In genomic region chr14:20873307-20873706, GRCm38 (mm10) we compare ENCODE assay signal across 9 mouse cellular contexts. TPM values are rescaled to one million over a fixed set of nuclear protein-coding genes. Genes with fewer than 3 reads are reported as not detected.
DNase-seq lines count a peak whose midpoint lies in the region; ATAC-seq and TF ChIP-seq lines count a peak whose summit lies in the region.
"Had no signal": no experiment of that assay in that cellular context is flagged by ENCODE, and none has a peak within 500 bp of the region (broad histone marks: within the 10 kb centered on the region; RNA-seq: fewer than 3 reads in every experiment).

No protein-coding gene starts in this region.

- H3ac ChIP-seq in C2C12 (ENCODE audit: control insufficient read depth, insufficient read length, low read depth) = no peak overlapping the region

- peaks cover 7% of the 10 kb centered on the region for H3K4me1 ChIP-seq in heart, adult 2 months (ENCODE audit: control insufficient read depth, insufficient read depth, low read length)
- 0 out of 2 replicates have a peak, but pooled peaks cover 5% of the 10 kb centered on the region for H3K4me1 ChIP-seq in liver, embryonic 11.5 days (replicated peaks; ENCODE audit: control insufficient read depth, insufficient read depth, low read length)
- H3K4me1 ChIP-seq: limb, embryonic 15.5 days had no signal

- WGBS in heart, adult 2 months = 2% methylated on average over 8 of the region's 8 CpGs
- WGBS in liver, embryonic 11.5 days = 3% methylated on average over 8 of the region's 8 CpGs

- H3K9me3 ChIP-seq in liver, embryonic 11.5 days (ENCODE audit: control insufficient read depth, low read length) = no peaks in the 10 kb centered on the region
- H3K9me3 ChIP-seq: limb, embryonic 15.5 days had no signal

- peak; percentile 91 for DNase-seq in adrenal gland, postnatal 10 days
- DNase-seq in embryo, embryonic 9.5 days (ENCODE audit: extremely low spot score) = peak; percentile 81
- DNase-seq in heart, adult 2 months = peak; percentile 83 to 89
- peak; percentile 93 for DNase-seq in kidney, postnatal 10 days
- DNase-seq in liver, embryonic 11.5 days (ENCODE audit: low spot score) = peak; percentile 78
- DNase-seq in testis, postnatal 10 days (ENCODE audit: low spot score) = peak; percentile 92

- no peaks in the 10 kb centered on the region for H3K79me3 ChIP-seq in C2C12 (ENCODE audit: low read depth)

- peak; percentile 67 for ATAC-seq in liver, embryonic 11.5 days (replicated peaks; ENCODE audit: low FRiP score)
- ATAC-seq in neutrophil, adult 5-6 weeks (ENCODE audit: extremely low read depth, insufficient number of reproducible peaks, low FRiP score, poor library complexity, severe bottlenecking) = peak; percentile 96

- H3K79me2 ChIP-seq in C2C12 (ENCODE audit: control insufficient read depth, insufficient read depth) = no peaks in the 10 kb centered on the region
- no peaks in the 10 kb centered on the region for H3K79me2 ChIP-seq in heart, adult 2 months (replicated peaks; ENCODE audit: control insufficient read depth, insufficient read depth, low read length)

- H3K27ac ChIP-seq in heart, adult 2 months = peak overlapping the region; percentile 12; the same call in 1 of the 2 replicates
- no peak overlapping the region for H3K27ac ChIP-seq in liver, embryonic 11.5 days (ENCODE audit: low read depth, low read length)
- H3K27ac ChIP-seq: limb, embryonic 15.5 days had no signal

- no peak overlapping the region for H3K4me3 ChIP-seq in C2C12 (ENCODE audit: insufficient read depth, poor library complexity, severe bottlenecking)
- no peak overlapping the region for H3K4me3 ChIP-seq in heart, adult 2 months
- no peak overlapping the region for H3K4me3 ChIP-seq in liver, embryonic 11.5 days (ENCODE audit: low read depth, low read length)
- H3K4me3 ChIP-seq: limb, embryonic 15.5 days had no signal

- no peak overlapping the region for H3K9ac ChIP-seq in heart, adult 2 months (ENCODE audit: low read depth, low read length)
- H3K9ac ChIP-seq in liver, embryonic 11.5 days (ENCODE audit: low read depth, low read length) = peak overlapping the region; percentile 13; the same call in 1 of the 2 replicates
- H3K9ac ChIP-seq: limb, embryonic 15.5 days had no signal

- no peak for TF ChIP-seq POLR2A in heart, adult 2 months (IDR thresholded peaks at IDR 0.05; ENCODE audit: insufficient read depth, low read depth, low read length)

- no peaks in the 10 kb centered on the region for H3K27me3 ChIP-seq in C2C12 (ENCODE audit: control insufficient read depth, insufficient read depth, insufficient read length)
- H3K27me3 ChIP-seq in heart, adult 2 months (ENCODE audit: control insufficient read depth, insufficient read depth, low read length) = no peaks in the 10 kb centered on the region
- H3K27me3 ChIP-seq in liver, embryonic 11.5 days (replicated peaks; ENCODE audit: control insufficient read depth, insufficient read depth, low read length) = no peaks in the 10 kb centered on the region
- H3K27me3 ChIP-seq: limb, embryonic 15.5 days had no signal

- intact Hi-C loops in heart, adult 2 months (cut with DNase I) = loop anchor here (1.0 to 10.0 kb wide), 4 partner anchors 37 to 139 kb away; partner anchors contain the start of genes Ndst2 and Plau

- peak; percentile 78 for TF ChIP-seq CTCF in C2C12 (IDR thresholded peaks at IDR 0.05; ENCODE audit: control insufficient read depth, insufficient read depth, insufficient read length)
- TF ChIP-seq CTCF in heart, adult 2 months (IDR thresholded peaks at IDR 0.05) = peak; percentile 99; the same call in 1 of the 2 replicates

- no peaks in the 10 kb centered on the region for H3K36me3 ChIP-seq in C2C12 (ENCODE audit: control insufficient read depth, insufficient read depth)
- peaks cover 3% of the 10 kb centered on the region; the same call in 1 of the 2 replicates for H3K36me3 ChIP-seq in heart, adult 2 months (ENCODE audit: control insufficient read depth, insufficient read depth, low read length)
- H3K36me3 ChIP-seq in liver, embryonic 11.5 days (ENCODE audit: control insufficient read depth, insufficient read depth, low read length) = no peaks in the 10 kb centered on the region
- H3K36me3 ChIP-seq: limb, embryonic 15.5 days had no signal

- peak overlapping the region; percentile 36 for H3K4me2 ChIP-seq in liver, embryonic 11.5 days
- H3K4me2 ChIP-seq: limb, embryonic 15.5 days had no signal

- peak; percentile 98 for TF ChIP-seq EP300 in heart, adult 2 months (IDR thresholded peaks at IDR 0.05; ENCODE audit: insufficient read depth, low read depth, low read length)

TF ChIP-seq in C2C12, 6 proteins besides CTCF, POLR2A, EP300 and RAD21:
- TF ChIP-seq CEBPB (IDR thresholded peaks at IDR 0.05; ENCODE audit: low read depth) (no peak), MYOD1 (IDR thresholded peaks at IDR 0.05; ENCODE audit: control insufficient read depth, insufficient read length, low read depth) (no peak), MYOG (IDR thresholded peaks at IDR 0.05; ENCODE audit: control insufficient read depth, extremely low read depth, insufficient read length) (no peak), MAX (IDR thresholded peaks at IDR 0.05) (no peak), FOSL1 (IDR thresholded peaks at IDR 0.05; ENCODE audit: insufficient read depth, low read length, poor library complexity, severe bottlenecking) (no peak)

RNA-seq across cellular contexts. Expression of gene Plau, which starts 36.8 kb away (rescaled TPM):
- polyA plus RNA-seq in C2C12 (2012; fragmentation: generic; extraction: Trizol) = 106 TPM
- 10 to 100 TPM; 19.3 to 39.8 TPM for total RNA-seq in adrenal gland, postnatal 10 days (2021)
- 1 to 10 TPM; 3.4 to 6.2 TPM for total RNA-seq in heart, adult 2 months (2021)
- 1.8 and 3.5 TPM in 2 replicates for polyA plus RNA-seq in heart, adult 2 months (2012; rRNA removed)
- 0.49 and 0.88 TPM in 2 replicates for polyA plus RNA-seq in liver, embryonic 11.5 days (2014; fragmentation: Nextera tagmentation; extraction: Ambion mirVana)
- total RNA-seq in neutrophil, adult 5-6 weeks (2017) = 0.12 and 0.81 TPM in 2 replicates

RNA-seq across cellular contexts. Expression of gene Vcl, which starts 55.9 kb away (rescaled TPM):
- polyA plus RNA-seq in C2C12 (2012; fragmentation: generic; extraction: Trizol) = 129 TPM
- total RNA-seq in adrenal gland, postnatal 10 days (2021) = 10 to 100 TPM; 76.6 to 82.1 TPM
- 100 to 1,000 TPM; 102 to 103 TPM for total RNA-seq in heart, adult 2 months (2021)
- 62.4 and 117 TPM in 2 replicates for polyA plus RNA-seq in heart, adult 2 months (2012; rRNA removed)
- polyA plus RNA-seq in liver, embryonic 11.5 days (2014; fragmentation: Nextera tagmentation; extraction: Ambion mirVana) = 59.0 and 66.1 TPM in 2 replicates
- total RNA-seq in neutrophil, adult 5-6 weeks (2017) = 30.0 and 39.3 TPM in 2 replicates
